Mouse (Mus musculus) CH12.LX (cell line): ENCODE results near the gene Samd13. TPM values are rescaled to one million over a fixed set of nuclear protein-coding genes. Genes with fewer than 3 reads are reported as not detected.

Experiments used
- DNase-seq: peaks from one replicate; pipeline ENCODE4 v3.0.0-alpha.2; 2013; ENCODE audit errors: extremely low read depth
- H3K27ac ChIP-seq: 2 replicates; pipeline ENCODE4 v1.5.1; 2012; ENCODE audit warnings: low read depth, mild to moderate bottlenecking, control low read depth, moderate library complexity; ENCODE audit not compliant: insufficient read depth
- H3K27me3 ChIP-seq: replicated peaks from 2 replicates; pipeline ENCODE3; 2012; ENCODE audit warnings: inconsistent platforms
- H3K36me3 ChIP-seq, 2 experiments: replicated peaks in 1 of 2; 2 replicates each; pipeline versions ENCODE3 to v1.6.1; 2012; ENCODE audit warnings: inconsistent platforms in 1 of 2, low read length in 1 of 2, mild to moderate bottlenecking in 1 of 2, mixed read lengths in 1 of 2, moderate library complexity in 1 of 2; ENCODE audit not compliant: control insufficient read depth in 1 of 2, insufficient read depth in 1 of 2
- H3K4me1 ChIP-seq, 2 experiments: 2 replicates each; pipeline ENCODE4 v1.6.1; 2012; ENCODE audit warnings: inconsistent platforms in 1 of 2, moderate library complexity in 1 of 2; ENCODE audit not compliant: insufficient read depth in 2 of 2, control insufficient read depth in 1 of 2
- H3K4me2 ChIP-seq: 2 replicates; pipeline ENCODE4 v1.6.1; 2012; ENCODE audit warnings: low read depth, mild to moderate bottlenecking, control low read depth; ENCODE audit not compliant: poor library complexity, insufficient read depth, severe bottlenecking
- H3K4me3 ChIP-seq, 3 experiments: fragments of 150-350 bp in 1 of 3; sonication (generic) in 1 of 3; replicated peaks in 1 of 3; 2 replicates each; pipeline versions ENCODE3 to v1.5.1; 2011 to 2012; ENCODE audit warnings: low read depth in 2 of 3, low read length in 2 of 3, mild to moderate bottlenecking in 2 of 3, moderate library complexity in 2 of 3, control low read depth in 1 of 3, improper control_type of control experiment in 1 of 3, inconsistent platforms in 1 of 3, mixed read lengths in 1 of 3; ENCODE audit not compliant: poor library complexity in 1 of 3
- H3K79me2 ChIP-seq: replicated peaks from 2 replicates; pipeline ENCODE4 v1.6.1; 2012; ENCODE audit warnings: mild to moderate bottlenecking, moderate library complexity; ENCODE audit not compliant: control insufficient read depth, poor library complexity, insufficient read depth, severe bottlenecking; ENCODE audit errors: extremely low read depth
- H3K9ac ChIP-seq: 2 replicates; pipeline ENCODE4 v1.6.1; 2012; ENCODE audit warnings: low read depth, mild to moderate bottlenecking, control low read depth, moderate library complexity; ENCODE audit not compliant: insufficient read depth
- H3K9me3 ChIP-seq: replicated peaks from 2 replicates; pipeline ENCODE3; 2012; ENCODE audit warnings: low read length, inconsistent platforms, mixed read lengths
- BHLHE40 ChIP-seq: IDR thresholded peaks from 2 replicates; pipeline ENCODE4 v1.6.1; 2011; ENCODE audit warnings: mild to moderate bottlenecking, low read depth, low read length, improper control_type of control experiment
- CHD2 ChIP-seq: IDR thresholded peaks from 2 replicates; pipeline ENCODE4 v1.6.1; 2011; ENCODE audit warnings: low read length, improper control_type of control experiment
- E2F4 ChIP-seq: IDR thresholded peaks from 2 replicates; pipeline ENCODE4 v1.6.1; 2011; ENCODE audit warnings: low read depth, low read length, improper control_type of control experiment; ENCODE audit not compliant: insufficient replicate concordance
- ELF1 ChIP-seq: IDR thresholded peaks from 2 replicates; pipeline ENCODE4 v1.6.1; 2014; ENCODE audit warnings: low read depth, mild to moderate bottlenecking, inconsistent platforms, low read length, improper control_type of control experiment
- EP300 ChIP-seq: IDR thresholded peaks from 2 replicates; pipeline ENCODE4 v1.6.1; 2011; ENCODE audit warnings: low read length, improper control_type of control experiment
- HCFC1 ChIP-seq: IDR thresholded peaks from 2 replicates; pipeline ENCODE4 v1.6.1; 2012; ENCODE audit warnings: low read depth, mild to moderate bottlenecking, inconsistent platforms, low read length, improper control_type of control experiment
- IRF4 ChIP-seq: IDR thresholded peaks from 2 replicates; pipeline ENCODE4 v1.6.1; 2014; ENCODE audit warnings: low read depth, mild to moderate bottlenecking, inconsistent platforms, low read length, improper control_type of control experiment
- JUND ChIP-seq: conservative IDR thresholded peaks from 2 replicates; pipeline ENCODE4 v1.6.1; 2011; ENCODE audit warnings: low read depth, low read length, improper control_type of control experiment
- MAFK ChIP-seq: IDR thresholded peaks from 2 replicates; pipeline ENCODE4 v1.6.1; 2011; ENCODE audit warnings: low read length, improper control_type of control experiment; ENCODE audit not compliant: insufficient replicate concordance
- MAX ChIP-seq: IDR thresholded peaks from 2 replicates; pipeline ENCODE4 v1.6.1; 2011; ENCODE audit warnings: low read length, improper control_type of control experiment
- MXI1 ChIP-seq: IDR thresholded peaks from 2 replicates; pipeline ENCODE4 v1.6.1; 2011; ENCODE audit warnings: mild to moderate bottlenecking, low read depth, low read length, improper control_type of control experiment
- NELFE ChIP-seq: IDR thresholded peaks from 2 replicates; pipeline ENCODE4 v1.6.1; 2011; ENCODE audit warnings: low read depth, low read length, improper control_type of control experiment
- NRF1 ChIP-seq: IDR thresholded peaks from 2 replicates; pipeline ENCODE4 v1.6.1; 2014; ENCODE audit warnings: low read depth, mild to moderate bottlenecking, inconsistent platforms, low read length, improper control_type of control experiment, moderate library complexity
- SIN3A ChIP-seq: IDR thresholded peaks from 2 replicates; pipeline ENCODE4 v1.6.1; 2012; ENCODE audit warnings: low read length, improper control_type of control experiment, inconsistent platforms
- dilution Hi-C: fragments of 300-500 bp; cut with MboI; formaldehyde crosslinking; loops from 2 replicates; pipeline ENCODE4 v1.14.3; 2020; ENCODE audit warnings: low sequenced_read_pairs; ENCODE audit not compliant: extremely low pct_unique_long_range_greater_than_20kb, extremely low pct_ligation_motif_present
- in situ Hi-C: fragments of 300-500 bp; cut with MboI; formaldehyde crosslinking; loops from 3 replicates; pipeline ENCODE4 v1.14.3; 2019; ENCODE audit warnings: low sequenced_read_pairs, low pct_ligation_motif_present, low pct_unique_long_range_greater_than_20kb, mixed read lengths
- polyA plus RNA-seq: library from polyadenylated mRNA; unstranded; fragments of >175 nt; gene quantifications from 2 replicates; pipeline ENCODE4 v1.2.1, GENCODE M21; 2012; ENCODE audit warnings: low read depth; ENCODE audit not compliant: insufficient read length
- total RNA-seq, 2 experiments: library from RNA; depleted of rRNA; stranded (reverse); fragments of 300-350 nt in 1 of 2; fragments of >200 nt in 1 of 2; gene quantifications; 2 replicates each; pipeline ENCODE4 v1.2.3; 2012 to 2014

Gene Samd13
- total and polyA plus RNA-seq, 3 experiments = not detected

DNA sequence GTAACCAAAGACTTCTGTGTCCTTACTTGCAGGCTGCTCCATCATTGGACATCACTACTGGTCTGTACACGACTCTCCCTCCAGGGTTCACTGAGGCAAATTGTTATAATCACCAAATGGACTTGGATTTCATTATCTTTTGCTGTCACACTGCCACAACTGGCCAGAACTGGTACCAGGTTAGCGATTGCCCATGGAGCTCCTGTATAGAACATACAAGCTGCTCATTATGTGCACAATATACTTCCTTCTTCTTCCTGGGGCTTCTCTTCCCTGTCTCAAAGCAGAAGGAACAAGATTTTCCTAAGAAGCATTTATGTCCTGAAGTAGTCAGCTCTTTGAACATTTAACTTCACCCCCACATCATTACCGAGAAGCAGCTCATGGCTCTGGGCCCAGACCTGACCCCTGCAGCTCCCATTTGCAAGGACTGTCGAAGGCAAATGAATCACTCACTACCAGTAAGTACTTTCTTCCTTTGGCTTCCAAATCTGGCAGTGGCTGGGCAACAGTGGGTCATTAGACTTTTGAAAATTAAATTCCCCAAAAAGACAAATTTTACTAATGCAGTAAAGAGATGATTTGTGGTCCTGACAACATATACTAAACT, 43.5 kb downstream of the Samd13 start:
- H3K9ac ChIP-seq = no peak overlapping the region
- H3K27ac ChIP-seq = no peak overlapping the region
- TF ChIP-seq CHD2 = no peak
- TF ChIP-seq NRF1 = no peak
- TF ChIP-seq MAX = no peak
- no peak for TF ChIP-seq SIN3A
- no peak for TF ChIP-seq IRF4
- H3K4me3 ChIP-seq = no peak overlapping the region
- H3K79me2 ChIP-seq = no peaks in the 10 kb centered on the region
- no peaks in the 10 kb centered on the region for H3K9me3 ChIP-seq
- H3K27me3 ChIP-seq = no peaks in the 10 kb centered on the region
- in situ Hi-C loops (no loop called here), dilution Hi-C loops (no loop called here)
- peaks cover 0 to 2% of the 10 kb centered on the region in 2 experiments; a peak in 2 of 4 replicates for H3K4me1 ChIP-seq
- DNase-seq = no peak
- H3K4me2 ChIP-seq = no peak overlapping the region
- H3K36me3 ChIP-seq = no peaks in the 10 kb centered on the region

DNA sequence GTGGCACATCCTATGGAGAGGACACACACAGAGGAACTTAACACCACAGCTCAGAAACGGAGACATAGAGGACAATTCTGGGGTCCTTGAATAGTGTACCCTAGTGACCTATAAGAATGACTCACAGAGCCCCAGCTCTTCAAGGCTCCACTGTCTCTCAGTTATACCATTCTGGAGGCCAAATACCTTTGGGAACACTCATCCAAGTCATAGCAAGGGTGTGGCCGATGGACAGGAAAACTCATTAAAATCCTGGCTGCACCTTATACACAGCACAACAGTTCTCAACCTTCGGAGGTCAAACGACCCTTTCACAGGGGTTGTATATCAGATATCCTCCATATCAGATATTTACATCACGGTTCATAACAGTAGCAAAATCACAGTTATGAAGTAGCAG, 52.9 kb downstream of the Samd13 start:
- H3K36me3 ChIP-seq = no peaks in the 10 kb centered on the region
- DNase-seq = no peak
- H3K9me3 ChIP-seq = no peaks in the 10 kb centered on the region
- H3K9ac ChIP-seq = no peak overlapping the region
- H3K79me2 ChIP-seq = no peaks in the 10 kb centered on the region
- in situ Hi-C loops (no loop called here), dilution Hi-C loops (no loop called here)
- TF ChIP-seq NRF1 = no peak
- TF ChIP-seq JUND = no peak
- H3K27me3 ChIP-seq = no peaks in the 10 kb centered on the region
- no peak overlapping the region for H3K27ac ChIP-seq
- no peak overlapping the region for H3K4me3 ChIP-seq
- peaks cover 2 to 10% of the 10 kb centered on the region in 2 experiments; a peak in 2 of 4 replicates for H3K4me1 ChIP-seq
- no peak overlapping the region for H3K4me2 ChIP-seq

DNA sequence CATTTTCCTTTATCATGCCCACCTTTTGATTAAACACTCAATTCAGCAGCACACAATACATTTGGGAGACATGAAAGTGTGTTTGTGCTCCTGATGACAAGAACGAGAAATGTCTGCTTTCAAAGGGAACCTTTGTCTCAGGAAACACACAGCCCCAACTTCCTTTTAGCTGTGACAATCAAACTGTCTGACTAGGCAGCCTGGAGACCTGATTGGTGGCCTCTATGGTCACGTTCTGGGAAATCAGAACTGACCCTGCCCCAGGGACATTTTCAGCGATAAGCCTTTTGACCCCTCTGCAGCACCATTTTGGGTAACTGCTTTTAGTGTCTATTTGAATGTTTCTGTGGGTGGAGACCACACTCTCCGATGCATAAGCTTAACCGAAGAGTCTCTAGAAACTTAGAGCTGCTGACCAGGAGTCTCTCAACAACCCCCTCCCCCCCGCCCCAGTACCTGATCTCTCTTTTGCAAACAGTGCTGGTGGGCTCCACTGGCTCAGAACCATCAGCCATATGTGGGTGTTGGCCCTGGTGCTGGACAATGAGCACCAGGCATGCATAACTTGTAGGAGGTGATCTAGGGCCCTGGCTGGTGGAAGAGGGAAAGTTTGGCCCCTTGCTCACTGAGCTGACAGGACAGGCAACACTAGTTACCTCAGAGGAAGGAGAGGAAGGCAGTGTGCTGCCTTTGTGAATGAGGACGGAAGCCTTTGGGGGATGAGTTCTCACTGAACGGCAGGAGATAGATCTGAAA, 57.0 kb downstream of the Samd13 start:
- H3K27ac ChIP-seq = no peak overlapping the region
- peaks cover 2 to 10% of the 10 kb centered on the region in 2 experiments; a peak in 2 of 4 replicates for H3K4me1 ChIP-seq
- H3K27me3 ChIP-seq = no peaks in the 10 kb centered on the region
- H3K79me2 ChIP-seq = no peaks in the 10 kb centered on the region
- peak overlapping the region; percentile 63 for H3K4me2 ChIP-seq
- H3K4me3 ChIP-seq = peak overlapping the region in 1 of 3 experiments; percentile 17
- H3K9ac ChIP-seq = no peak overlapping the region; the same call in 1 of the 2 replicates
- in situ Hi-C loops = no loop called here
- DNase-seq = no peak
- dilution Hi-C loops = no loop called here
- H3K36me3 ChIP-seq = no peaks in the 10 kb centered on the region
- TF ChIP-seq JUND = no peak
- TF ChIP-seq E2F4 = no peak
- TF ChIP-seq MXI1 = no peak
- no peak for TF ChIP-seq CHD2
- TF ChIP-seq IRF4 = no peak
- 0 out of 2 replicates have a peak, but pooled peaks have one; percentile 11 for TF ChIP-seq NELFE
- TF ChIP-seq MAFK = no peak
- TF ChIP-seq HCFC1 = peak; percentile 30; the same call in 1 of the 2 replicates
- TF ChIP-seq EP300 = no peak
- TF ChIP-seq ELF1 = peak; percentile 35; the same call in 1 of the 2 replicates
- peak; percentile 61 for TF ChIP-seq BHLHE40
- H3K9me3 ChIP-seq = no peaks in the 10 kb centered on the region
